Mouse (Mus musculus): ENCODE measurements around the gene Lmntd1. TPM values are rescaled to one million over a fixed set of nuclear protein-coding genes. Genes with fewer than 3 reads are reported as not detected.

Gene Lmntd1
- polyA plus RNA-seq, 1 experiment from 2014 or later = 0.37 TPM

DNA sequence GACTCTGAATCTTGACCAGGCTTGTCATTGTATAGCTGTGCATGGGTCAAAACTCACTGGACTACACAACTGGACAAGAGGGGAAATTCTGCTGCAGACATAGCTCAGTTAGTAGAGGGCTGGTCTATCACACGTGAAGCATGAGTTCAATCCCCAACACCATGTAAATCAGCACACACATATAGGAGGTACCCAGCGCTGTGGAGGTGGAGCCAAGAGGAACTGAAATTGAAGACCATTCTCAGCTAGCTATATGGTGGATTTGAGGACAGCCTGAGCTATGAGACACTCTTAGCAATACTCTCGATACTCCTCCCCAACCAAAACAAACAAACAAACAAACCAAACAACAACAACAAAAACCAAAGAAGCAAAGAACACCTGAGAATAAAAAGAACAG, 279.9 kb downstream of the Lmntd1 start:
- H3K27ac ChIP-seq = no peak overlapping the region
- H3K4me3 ChIP-seq = no peak overlapping the region
- no peaks in the 10 kb centered on the region for H3K36me3 ChIP-seq (replicated peaks)
- no peak for DNase-seq (ENCODE audit: extremely low spot score, low spot score)
- H3K27me3 ChIP-seq (ENCODE audit: poor library complexity, severe bottlenecking) = peaks cover 17% of the 10 kb centered on the region
- H3K9me3 ChIP-seq = 0 out of 2 replicates have a peak, but pooled peaks cover 3% of the 10 kb centered on the region
- WGBS = 85% methylated on average over 3 of the region's 3 CpGs
- peaks cover 11% of the 10 kb centered on the region for H3K4me1 ChIP-seq

DNA sequence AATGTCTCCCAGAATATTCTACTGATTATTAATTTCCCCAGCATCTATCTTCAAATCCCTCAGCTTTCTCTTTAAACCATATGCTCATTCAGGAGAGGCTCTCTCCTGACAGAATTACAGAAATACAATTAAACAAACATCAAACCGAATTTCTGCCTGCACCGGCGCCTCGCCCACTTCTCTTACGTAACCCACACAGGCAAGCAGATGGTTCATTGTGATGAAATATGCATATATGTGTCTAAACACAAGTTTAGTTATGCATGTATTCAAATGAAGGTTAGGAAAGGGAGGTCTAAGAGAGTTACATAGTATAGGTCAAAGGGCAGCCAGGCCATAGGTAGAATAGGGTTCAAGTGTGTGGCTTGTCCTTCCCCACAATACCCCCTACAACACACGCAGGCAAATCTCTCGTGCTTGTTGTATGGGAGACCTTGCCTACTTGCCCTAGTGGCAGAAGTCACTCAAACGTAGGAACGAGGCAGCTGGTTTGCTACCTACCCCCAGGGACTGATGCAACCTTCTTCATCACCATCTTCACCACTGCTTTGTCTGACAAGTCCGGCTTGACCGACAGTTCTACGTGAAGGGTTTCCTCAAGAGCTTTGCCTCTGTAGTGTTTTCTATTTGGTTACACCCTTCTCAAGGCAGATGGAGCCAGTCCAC, 287.8 kb downstream of the Lmntd1 start:
- Histone ChIP-seq H3K27ac (no peak overlapping the region), H3K36me3 (replicated peaks) (no peaks in the 10 kb centered on the region), H3K4me1 (no peaks in the 10 kb centered on the region), H3K4me3 (no peak overlapping the region), H3K9me3 (no peaks in the 10 kb centered on the region), H3K27me3 (ENCODE audit: poor library complexity, severe bottlenecking) (no peaks in the 10 kb centered on the region)
- 88% methylated on average over 12 of the region's 12 CpGs for WGBS
- DNase-seq (ENCODE audit: extremely low spot score, low spot score) = no peak

DNA sequence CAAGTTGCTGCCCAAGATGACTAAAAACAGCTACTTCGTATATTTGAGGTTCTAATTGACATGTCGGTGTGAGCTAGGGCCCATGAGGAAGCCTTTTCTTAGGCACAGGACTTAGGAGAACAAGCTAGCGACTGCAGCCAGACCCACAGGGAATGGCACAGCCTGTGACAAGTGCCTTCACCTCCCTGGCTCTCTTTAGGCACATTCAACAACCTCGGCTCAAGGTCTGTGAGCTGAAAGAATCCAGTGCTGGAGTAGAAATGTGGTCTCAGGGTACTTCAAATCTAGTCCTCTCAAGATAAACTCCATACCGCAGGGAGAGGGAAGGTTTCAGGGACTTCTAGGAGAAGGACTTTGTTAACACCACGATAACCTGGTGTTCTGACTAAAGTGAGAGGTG, 289.0 kb downstream of the Lmntd1 start:
- no peaks in the 10 kb centered on the region for H3K27me3 ChIP-seq (ENCODE audit: poor library complexity, severe bottlenecking)
- 76% methylated on average over 6 of the region's 6 CpGs for WGBS
- H3K4me1 ChIP-seq = no peaks in the 10 kb centered on the region
- no peak overlapping the region for H3K4me3 ChIP-seq
- no peak for DNase-seq (ENCODE audit: extremely low spot score, low spot score)
- H3K36me3 ChIP-seq (replicated peaks) = no peaks in the 10 kb centered on the region
- no peak overlapping the region for H3K27ac ChIP-seq
- no peaks in the 10 kb centered on the region for H3K9me3 ChIP-seq

DNA sequence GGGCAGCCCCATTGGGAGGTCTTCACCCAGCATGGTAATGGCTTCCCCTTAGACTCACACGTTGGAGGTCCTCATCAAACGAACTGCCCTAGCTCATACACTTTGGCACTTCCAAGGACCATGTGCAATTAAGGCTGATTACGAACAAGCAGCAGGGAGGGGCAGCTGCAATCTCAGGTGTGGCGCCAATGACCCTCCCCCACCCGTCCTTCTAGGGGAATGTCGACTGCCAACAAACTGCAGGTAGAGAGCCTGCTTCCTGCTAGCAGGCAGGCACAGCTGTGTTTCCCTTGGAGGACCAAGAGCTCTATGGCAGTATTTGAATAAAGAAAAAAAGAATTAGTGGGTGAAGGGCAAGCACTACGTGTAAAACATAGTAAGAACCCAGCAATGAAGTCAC, 289.6 kb downstream of the Lmntd1 start:
- Histone ChIP-seq H3K4me3 (no peak overlapping the region), H3K36me3 (replicated peaks) (no peaks in the 10 kb centered on the region), H3K27me3 (ENCODE audit: poor library complexity, severe bottlenecking) (no peaks in the 10 kb centered on the region), H3K27ac (no peak overlapping the region), H3K9me3 (no peaks in the 10 kb centered on the region), H3K4me1 (no peaks in the 10 kb centered on the region)
- no peak for DNase-seq (ENCODE audit: extremely low spot score, low spot score)
- WGBS = 63% methylated on average over 7 of the region's 7 CpGs

DNA sequence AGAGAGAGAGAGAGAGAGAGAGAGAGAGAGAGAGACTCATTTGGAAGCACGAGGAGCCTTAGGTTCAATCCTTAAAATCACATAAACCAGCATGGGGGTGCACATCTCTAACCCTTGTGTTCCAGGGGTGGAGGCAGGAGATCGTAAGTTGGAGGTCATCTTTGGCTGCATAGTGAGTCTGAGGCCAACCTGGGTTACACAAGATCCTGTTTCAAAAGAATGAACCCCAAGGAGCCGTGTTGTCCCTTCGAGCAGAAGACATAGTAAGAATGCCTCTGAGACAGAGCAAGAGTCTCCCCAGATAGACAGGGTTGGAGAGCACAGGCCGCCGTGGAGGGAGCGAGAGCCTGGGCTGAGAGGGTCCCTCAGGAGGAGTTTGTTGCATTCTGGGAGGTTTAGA, 291.9 kb downstream of the Lmntd1 start:
- Histone ChIP-seq H3K9me3 (no peaks in the 10 kb centered on the region), H3K27ac (no peak overlapping the region), H3K27me3 (ENCODE audit: poor library complexity, severe bottlenecking) (no peaks in the 10 kb centered on the region), H3K36me3 (replicated peaks) (no peaks in the 10 kb centered on the region), H3K4me1 (no peaks in the 10 kb centered on the region), H3K4me3 (no peak overlapping the region)
- no peak for DNase-seq (ENCODE audit: extremely low spot score, low spot score)
- 92% methylated on average over 7 of the region's 7 CpGs for WGBS

DNA sequence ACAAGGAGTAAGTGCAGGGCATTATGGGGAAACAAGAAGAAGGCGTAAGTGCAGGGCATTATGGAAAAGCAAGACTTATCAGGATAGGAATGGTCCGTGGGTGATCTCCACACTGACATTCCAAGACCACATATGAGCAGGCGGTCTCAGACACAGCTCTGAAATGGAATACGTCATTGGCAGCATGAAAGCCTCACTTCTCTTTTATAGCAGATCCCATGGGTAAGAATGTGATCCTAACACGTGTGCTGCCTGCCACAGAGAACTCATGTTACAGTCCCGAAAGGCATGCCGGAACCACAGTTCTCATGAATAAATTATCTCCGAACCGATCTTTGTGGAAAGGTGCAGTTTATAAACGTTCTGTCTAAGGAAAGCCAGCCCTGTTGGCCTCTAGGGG, 294.0 kb downstream of the Lmntd1 start:
- Histone ChIP-seq H3K36me3 (replicated peaks) (no peaks in the 10 kb centered on the region), H3K27me3 (ENCODE audit: poor library complexity, severe bottlenecking) (no peaks in the 10 kb centered on the region), H3K27ac (no peak overlapping the region), H3K9me3 (no peaks in the 10 kb centered on the region), H3K4me3 (no peak overlapping the region), H3K4me1 (no peaks in the 10 kb centered on the region)
- DNase-seq (ENCODE audit: extremely low spot score, low spot score) = no peak
- 91% methylated on average over 10 of the region's 10 CpGs for WGBS

Other genes with a start within 250 kb of the Lmntd1 start
- gene Tuba3b, start 1.4 kb upstream of the Lmntd1 start, polyA plus RNA-seq (2016; fragmentation: Nextera tagmentation; extraction: Ambion mirVana) = not detected in 2 replicates
- 1.7 and 2.3 TPM in 2 replicates for gene Rassf8, start 132.4 kb upstream of the Lmntd1 start, polyA plus RNA-seq (2016; fragmentation: Nextera tagmentation; extraction: Ambion mirVana)

Measured in forebrain, embryonic 10.5 days (tissue).